Mouse (Mus musculus): ENCODE measurements around the gene Grhpr.

DNA sequence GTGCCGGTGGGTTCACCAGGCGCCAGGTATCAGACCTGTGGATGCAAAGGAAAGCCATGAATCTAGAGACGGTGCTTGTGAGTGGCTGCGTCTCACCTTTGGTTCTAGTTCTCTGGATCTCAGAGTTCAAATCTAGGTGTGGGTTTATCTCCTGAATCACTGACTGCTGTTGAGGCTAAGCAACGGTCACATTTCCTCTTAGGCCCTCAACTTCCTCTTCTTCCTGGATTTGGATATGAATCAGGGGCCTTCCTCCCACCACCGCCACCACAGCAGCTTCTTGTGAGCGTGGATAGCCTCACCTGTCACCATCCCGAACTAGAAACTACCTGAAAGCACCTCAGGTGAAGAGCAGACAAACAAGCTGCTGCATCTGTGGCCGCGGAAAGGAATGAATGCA is 54.9 kb downstream of the Grhpr start:
- TF ChIP-seq POLR2A (IDR thresholded peaks at IDR 0.05; ENCODE audit: low read depth, low read length) (no peak), CTCF (IDR thresholded peaks at IDR 0.05; ENCODE audit: borderline replicate concordance, insufficient read depth, low read length) (no peak)
